Mouse (Mus musculus): Measurements from ENCODE around the gene Thap2. TPM values are rescaled to one million over a fixed set of nuclear protein-coding genes. Genes with fewer than 3 reads are reported as not detected.

Gene Thap2
- total RNA-seq, 2 experiments from 2014 or later, result 10.3 to 11.1 TPM

Other genes with a start within 250 kb of the Thap2 start
- not detected for gene Tph2, start 199.4 kb downstream of the Thap2 start, total RNA-seq (2021)
- 10 to 100 TPM; 43.2 to 46.0 TPM for gene Tbc1d15, start 133.0 kb downstream of the Thap2 start, total RNA-seq (2021)
- 10 to 100 TPM; 66.8 to 68.4 TPM for gene Rab21, start 68.8 kb downstream of the Thap2 start, total RNA-seq (2021)
- gene Tmem19, start 21.9 kb downstream of the Thap2 start, total RNA-seq (2021), result 10 to 100 TPM; 14.9 to 17.7 TPM
- 10 to 100 TPM; 21.8 to 25.4 TPM for gene Zfc3h1, start 516 bp upstream of the Thap2 start, total RNA-seq (2021)
- gene A930009A15Rik, start 185.5 kb upstream of the Thap2 start, total RNA-seq (2021), result not detected
- under 1 TPM; 0.17 to 0.20 TPM for gene Lgr5, start 203.3 kb upstream of the Thap2 start, total RNA-seq (2021)